20 mouse cellular contexts compared by ENCODE assay signal in the genomic region with DNA sequence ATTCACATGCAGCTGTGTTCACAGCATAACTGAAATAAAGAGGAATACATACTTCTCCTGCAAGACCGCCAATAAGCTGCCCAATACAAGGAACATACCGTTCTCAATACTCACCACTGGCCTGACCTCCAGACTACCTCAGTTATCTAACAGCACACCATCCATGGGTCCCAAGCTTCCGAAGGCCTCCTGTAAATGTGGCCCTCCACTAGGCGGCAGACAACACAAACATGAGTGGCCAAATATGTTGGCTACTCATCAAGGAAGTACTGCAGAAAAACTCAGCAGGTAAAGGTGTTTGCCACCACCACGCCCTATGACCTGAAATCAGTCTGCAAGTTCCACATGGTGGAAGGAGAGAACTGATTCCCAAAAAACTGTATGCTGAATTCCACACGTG. TPM values are rescaled to one million over a fixed set of nuclear protein-coding genes. Genes with fewer than 3 reads are reported as not detected.
DNase-seq lines count a peak whose midpoint lies in the region; ATAC-seq and TF ChIP-seq lines count a peak whose summit lies in the region.
"Had no signal": no experiment of that assay in that cellular context is flagged by ENCODE, and none has a peak within 500 bp of the region (broad histone marks: within the 10 kb centered on the region; RNA-seq: fewer than 3 reads in every experiment).

No protein-coding gene starts in this region.

- WGBS in kidney, embryonic 14.5 days: 82% methylated on average over 6 of the region's 6 CpGs
- WGBS in lung, embryonic 14.5 days: 71% methylated on average over 6 of the region's 6 CpGs

- no peak overlapping the region for H3K4me3 ChIP-seq in kidney, embryonic 14.5 days (ENCODE audit: low read length)
- no peak overlapping the region for H3K4me3 ChIP-seq in lung, embryonic 14.5 days (ENCODE audit: low read depth, low read length)
- H3K4me3 ChIP-seq in cortical plate, adult 2 months (ENCODE audit: insufficient read depth, low read length): no peak overlapping the region
- H3K4me3 ChIP-seq: embryonic facial prominence, embryonic 12.5 days; hindbrain, embryonic 15.5 days; limb, embryonic 13.5 days; midbrain, embryonic 15.5 days had no signal

- no peak overlapping the region for H3K4me2 ChIP-seq in kidney, embryonic 14.5 days (replicated peaks; ENCODE audit: low read depth, low read length)
- H3K4me2 ChIP-seq in lung, embryonic 14.5 days: no peak overlapping the region
- H3K4me2 ChIP-seq: embryonic facial prominence, embryonic 12.5 days; hindbrain, embryonic 15.5 days; limb, embryonic 13.5 days; midbrain, embryonic 15.5 days had no signal

- TF ChIP-seq CTCF in lung, embryonic 14.5 days (IDR thresholded peaks at IDR 0.05; ENCODE audit: low read depth): peak; percentile 51; the same call in 1 of the 2 replicates
- peak; percentile 6; the same call in 1 of the 2 replicates for TF ChIP-seq CTCF in cortical plate, adult 2 months (IDR thresholded peaks at IDR 0.05; ENCODE audit: extremely low read depth, insufficient read depth, low read length)

- H3K36me3 ChIP-seq in kidney, embryonic 14.5 days (ENCODE audit: control insufficient read depth, insufficient read depth, low read length): no peaks in the 10 kb centered on the region
- H3K36me3 ChIP-seq in lung, embryonic 14.5 days (ENCODE audit: insufficient read depth): no peaks in the 10 kb centered on the region
- H3K36me3 ChIP-seq: embryonic facial prominence, embryonic 12.5 days; hindbrain, embryonic 15.5 days; limb, embryonic 13.5 days; midbrain, embryonic 15.5 days had no signal

- no peak overlapping the region for H3K27ac ChIP-seq in kidney, embryonic 14.5 days (ENCODE audit: low read depth, low read length)
- H3K27ac ChIP-seq in lung, embryonic 14.5 days (ENCODE audit: low read depth): no peak overlapping the region
- no peak overlapping the region for H3K27ac ChIP-seq in cortical plate, adult 2 months (ENCODE audit: insufficient read depth, low read length)
- H3K27ac ChIP-seq: embryonic facial prominence, embryonic 12.5 days; limb, embryonic 13.5 days; macrophage had no signal

- H3K9me3 ChIP-seq in kidney, embryonic 14.5 days (ENCODE audit: control insufficient read depth, low read length): no peaks in the 10 kb centered on the region
- no peaks in the 10 kb centered on the region for H3K9me3 ChIP-seq in lung, embryonic 14.5 days (ENCODE audit: low read depth, low read length)
- H3K9me3 ChIP-seq: embryonic facial prominence, embryonic 12.5 days; hindbrain, embryonic 15.5 days; limb, embryonic 13.5 days; midbrain, embryonic 15.5 days had no signal

- intact Hi-C loops in gastrocnemius, postnatal 36 days (cut with DNase I): loop anchor here (5.0 kb wide), 1 partner anchor 243 kb away; no protein-coding TSS in a partner anchor

- no peaks in the 10 kb centered on the region for H3K4me1 ChIP-seq in kidney, embryonic 14.5 days (ENCODE audit: control insufficient read depth, insufficient read depth, low read length)
- H3K4me1 ChIP-seq in lung, embryonic 14.5 days (ENCODE audit: insufficient read depth): 0 out of 2 replicates have a peak, but pooled peaks cover 6% of the 10 kb centered on the region
- H3K4me1 ChIP-seq in cortical plate, adult 2 months (ENCODE audit: control insufficient read depth, insufficient read depth, low read length): no peaks in the 10 kb centered on the region
- H3K4me1 ChIP-seq: embryonic facial prominence, embryonic 12.5 days had no signal

- DNase-seq in gastrocnemius, adult 18-20 months (ENCODE audit: low spot score): peak; percentile 5
- no peak for DNase-seq in gastrocnemius, postnatal 36 days
- DNase-seq in kidney, adult 9 months: peak; percentile 8
- DNase-seq in lung, embryonic 14.5 days: peak; percentile 17
- DNase-seq in lung, postnatal 10 days: no peak
- DNase-seq in left cerebral cortex, adult 11 months (ENCODE audit: low spot score): no peak
- DNase-seq: cerebellum, adult 11 months; cerebellum, postnatal 25 days; right cerebral cortex, postnatal 14 days; thymus, adult 18-20 months had no signal

- TF ChIP-seq POLR2A in cortical plate, adult 2 months (IDR thresholded peaks at IDR 0.05; ENCODE audit: extremely low read depth, insufficient read depth, low read length): no peak

- no peaks in the 10 kb centered on the region for H3K27me3 ChIP-seq in kidney, embryonic 14.5 days (ENCODE audit: control insufficient read depth, insufficient read depth, low read length)
- H3K27me3 ChIP-seq in lung, embryonic 14.5 days (ENCODE audit: insufficient read depth, low read length): no peaks in the 10 kb centered on the region
- H3K27me3 ChIP-seq: embryonic facial prominence, embryonic 12.5 days; hindbrain, embryonic 15.5 days; limb, embryonic 13.5 days; midbrain, embryonic 15.5 days had no signal

- no peak for ATAC-seq in kidney, embryonic 14.5 days (ENCODE audit: low FRiP score, low TSS enrichment)
- ATAC-seq in lung, embryonic 14.5 days (ENCODE audit: insufficient read depth): no peak

- H3K9ac ChIP-seq in kidney, embryonic 14.5 days (ENCODE audit: low read depth, low read length): no peak overlapping the region
- H3K9ac ChIP-seq in lung, embryonic 14.5 days: no peak overlapping the region
- H3K9ac ChIP-seq: embryonic facial prominence, embryonic 12.5 days; hindbrain, embryonic 15.5 days; limb, embryonic 13.5 days; midbrain, embryonic 15.5 days had no signal

RNA-seq across cellular contexts. Expression of a gene that starts 38.4 kb away (rescaled TPM):
- total RNA-seq in gastrocnemius, adult 18-20 months (2021): not detected
- not detected for total RNA-seq in gastrocnemius, postnatal 36 days (2021)
- polyA plus RNA-seq in kidney, embryonic 14.5 days (2014; fragmentation: Nextera tagmentation; extraction: Ambion mirVana): not detected in 2 replicates
- polyA plus RNA-seq in lung, embryonic 14.5 days (2014; fragmentation: Nextera tagmentation; extraction: Ambion mirVana): not detected in 2 replicates
- not detected in 2 replicates for polyA plus RNA-seq in cortical plate, adult 2 months (2012; rRNA removed)
- total RNA-seq: granulocyte monocyte progenitor cell, adult 5-6 weeks; layer of hippocampus, adult 18-20 months had no signal
- polyA plus RNA-seq: embryonic facial prominence, embryonic 12.5 days; heart, embryonic 16.5 days; hindbrain, embryonic 15.5 days; limb, embryonic 13.5 days; macrophage; midbrain, embryonic 15.5 days had no signal

Comparison
In these comparisons a context has a peak if more than half of its experiments do, and no peak if none do; other contexts are left out.
1. DNase-seq: peak in gastrocnemius, adult 18-20 months (single experiment), kidney, adult 9 months (single experiment) and lung, embryonic 14.5 days (single experiment); none in gastrocnemius, postnatal 36 days (0 of 2), lung, postnatal 10 days (single experiment) and left cerebral cortex, adult 11 months (single experiment).